Mouse (Mus musculus) macrophage (primary cell): Measurements from ENCODE around the gene Igsf10. TPM values are rescaled to one million over a fixed set of nuclear protein-coding genes. Genes with fewer than 3 reads are reported as not detected.

Experiments
- H3K27ac ChIP-seq: fragments of 350-480 bp; formaldehyde crosslinking; 2 replicates; pipeline ENCODE4 v1.9.0; 2021
- H3K36me3 ChIP-seq: fragments of 350-480 bp; formaldehyde crosslinking; 2 replicates; pipeline ENCODE4 v1.9.0; 2021; ENCODE audit errors: inconsistent target
- H3K4me3 ChIP-seq: fragments of 350-480 bp; formaldehyde crosslinking; 2 replicates; pipeline ENCODE4 v1.9.0; 2021; ENCODE audit errors: inconsistent target
- H3K79me2 ChIP-seq: fragments of 350-480 bp; formaldehyde crosslinking; 2 replicates; pipeline ENCODE4 v1.9.0; 2021; ENCODE audit errors: inconsistent target
- WGBS: methylation state at CpG from one replicate; pipeline ENCODE4 v1.1.7; 2026; ENCODE audit warnings: inconsistent platforms; ENCODE audit not compliant: missing documents; 5-methylcytosine and 5-hydroxymethylcytosine counted together
- polyA plus RNA-seq: library from polyadenylated mRNA; stranded (reverse); fragments of 250-400 nt; gene quantifications from 3 replicates; pipeline ENCODE4 v1.2.4, GENCODE M21; 2018; ENCODE audit warnings: inconsistent platforms

Igsf10 gene
- polyA plus RNA-seq, 1 experiment from 2014 or later: 0.03 TPM

DNA sequence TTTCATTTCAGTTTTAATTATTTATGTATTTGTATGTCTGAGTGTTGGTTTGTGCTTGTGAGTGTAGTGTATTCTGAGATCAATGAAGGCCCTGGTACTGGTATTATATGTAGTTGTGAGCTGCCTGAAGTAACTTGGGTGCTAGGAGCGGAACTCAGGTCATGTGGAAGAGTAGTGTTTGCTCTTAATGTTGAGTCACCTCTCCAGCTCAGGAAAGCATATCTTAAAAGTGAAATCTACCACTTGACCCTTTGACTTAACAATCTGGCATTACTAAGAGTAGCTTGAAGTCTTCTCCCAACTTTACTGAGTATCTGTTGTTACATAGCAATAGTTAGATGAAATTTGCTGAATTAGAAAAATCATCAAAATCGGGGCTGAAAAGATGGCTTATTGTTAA is 38.7 kb downstream of the Igsf10 start:
- no peak overlapping the region for H3K27ac ChIP-seq
- 95% methylated on average over 2 of the region's 2 CpGs for WGBS
- H3K4me3 ChIP-seq: no peak overlapping the region
- H3K36me3 ChIP-seq: no peaks in the 10 kb centered on the region
- H3K79me2 ChIP-seq: no peaks in the 10 kb centered on the region

DNA sequence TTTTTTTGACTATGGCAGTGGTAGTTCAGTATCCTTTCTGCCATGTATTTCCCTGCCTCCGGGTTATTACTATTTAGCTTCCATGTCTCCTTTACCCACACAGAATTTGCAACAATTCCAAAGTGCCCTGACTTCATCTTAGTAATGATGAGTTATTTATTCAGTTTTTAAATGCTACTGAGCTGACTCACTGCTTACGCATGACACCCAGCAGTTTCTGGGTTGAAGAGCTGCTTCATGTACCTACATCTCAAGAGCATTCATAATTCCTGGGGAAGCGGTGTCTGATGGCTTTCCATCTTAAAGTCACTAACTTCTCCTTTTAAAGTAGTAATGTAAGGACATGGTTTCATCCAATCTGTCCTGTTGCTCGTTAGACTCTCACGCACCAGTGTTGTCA is 39.2 kb downstream of the Igsf10 start:
- Histone ChIP-seq H3K4me3 (no peak overlapping the region), H3K79me2 (no peaks in the 10 kb centered on the region), H3K27ac (no peak overlapping the region), H3K36me3 (no peaks in the 10 kb centered on the region)
- WGBS: 98% methylated on average over 5 of the region's 5 CpGs

DNA sequence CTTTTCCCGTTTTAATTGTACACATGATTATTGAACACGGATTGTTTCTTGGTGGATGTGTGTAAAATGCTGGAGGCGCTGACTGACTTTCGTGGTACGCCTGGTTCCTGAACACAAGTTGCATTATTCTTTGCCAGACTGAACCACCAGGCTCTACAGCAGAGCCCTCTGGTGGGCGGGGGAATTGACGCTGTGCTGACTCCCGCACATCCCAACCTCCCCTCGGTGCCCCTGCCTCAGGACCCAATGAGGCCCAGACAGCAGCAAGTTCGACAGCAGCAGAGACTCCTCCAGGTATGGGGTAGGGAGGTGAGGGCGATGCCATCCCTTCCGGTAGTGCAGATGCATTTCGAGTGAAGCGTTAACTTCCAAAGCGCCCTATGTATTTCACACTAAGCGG is 46.5 kb downstream of the Igsf10 start:
- over 99% methylated on average over 16 of the region's 16 CpGs for WGBS
- Histone ChIP-seq H3K27ac (no peak overlapping the region), H3K4me3 (no peak overlapping the region), H3K36me3 (no peaks in the 10 kb centered on the region), H3K79me2 (no peaks in the 10 kb centered on the region)

DNA sequence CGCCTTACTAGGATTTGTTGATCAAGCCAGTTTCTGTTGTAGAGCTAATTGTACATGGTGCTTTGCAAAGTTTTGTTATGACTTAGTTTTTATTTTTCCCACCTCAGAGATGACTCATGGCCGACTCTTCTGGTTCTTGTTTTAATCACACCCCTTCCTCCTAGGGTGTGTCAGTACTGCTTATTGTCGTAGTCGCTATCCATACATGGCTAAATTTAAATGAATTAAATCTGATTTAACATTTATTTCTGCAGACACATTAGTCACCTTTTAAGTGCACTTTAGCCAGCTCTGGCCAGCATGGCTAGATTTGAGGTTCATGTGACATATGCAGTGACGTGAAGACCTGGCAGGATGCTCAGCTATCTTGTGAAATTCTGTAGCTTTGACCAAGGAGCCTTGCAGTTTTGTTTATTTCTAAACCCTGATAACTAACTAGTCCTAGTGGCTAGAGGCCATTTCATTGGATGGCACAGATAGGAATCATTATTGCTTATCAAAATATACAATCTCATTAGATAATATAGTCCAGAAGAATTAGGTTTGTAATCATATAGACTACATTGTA is 47.5 kb downstream of the Igsf10 start:
- 91% methylated on average over 5 of the region's 5 CpGs for WGBS
- no peaks in the 10 kb centered on the region for H3K36me3 ChIP-seq
- H3K27ac ChIP-seq: no peak overlapping the region
- H3K79me2 ChIP-seq: no peaks in the 10 kb centered on the region
- H3K4me3 ChIP-seq: no peak overlapping the region

DNA sequence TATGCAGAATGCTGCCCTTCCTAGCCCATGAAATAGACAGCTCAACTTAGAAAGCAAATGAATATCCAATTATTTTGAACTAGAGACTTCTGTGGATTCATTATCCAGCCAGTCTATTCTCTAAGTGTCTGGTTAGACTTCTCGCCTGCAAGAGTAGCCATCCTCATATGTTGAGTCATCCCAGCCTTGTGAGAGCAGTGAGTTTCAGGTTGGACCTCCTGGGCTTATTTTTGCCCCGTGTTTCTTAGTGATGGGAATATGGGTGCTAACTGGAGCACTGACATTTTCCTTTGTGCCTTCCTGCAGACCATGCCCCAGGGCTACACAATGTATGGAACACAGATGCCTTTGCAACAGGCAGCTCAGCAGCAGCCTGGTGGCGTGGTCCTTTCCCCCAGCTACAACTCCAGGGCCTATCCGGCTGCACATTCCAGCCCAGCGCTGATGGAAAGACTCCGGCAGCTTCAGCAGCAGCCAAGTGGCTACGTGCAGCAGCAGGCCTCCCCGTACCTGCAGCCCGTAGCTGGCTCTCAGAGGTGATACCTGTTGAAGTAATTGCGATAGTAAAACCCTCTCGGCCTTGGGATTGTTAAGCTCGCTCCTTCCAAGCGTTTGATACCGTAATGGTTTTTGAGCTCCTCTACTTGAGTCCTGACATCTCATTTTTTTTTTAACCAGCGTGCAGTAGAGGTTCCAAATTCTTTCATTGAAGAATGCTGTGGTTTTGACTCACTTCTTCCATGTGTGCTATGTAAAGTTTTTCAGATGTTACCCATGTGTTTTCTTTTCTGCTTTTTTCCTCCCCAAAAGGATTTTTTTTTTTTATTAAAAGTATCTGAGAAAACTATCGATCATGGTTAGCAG is 48.3 kb downstream of the Igsf10 start:
- Histone ChIP-seq H3K36me3 (no peaks in the 10 kb centered on the region), H3K27ac (no peak overlapping the region), H3K79me2 (no peaks in the 10 kb centered on the region), H3K4me3 (no peak overlapping the region)
- 90% methylated on average over 16 of the region's 16 CpGs for WGBS

DNA sequence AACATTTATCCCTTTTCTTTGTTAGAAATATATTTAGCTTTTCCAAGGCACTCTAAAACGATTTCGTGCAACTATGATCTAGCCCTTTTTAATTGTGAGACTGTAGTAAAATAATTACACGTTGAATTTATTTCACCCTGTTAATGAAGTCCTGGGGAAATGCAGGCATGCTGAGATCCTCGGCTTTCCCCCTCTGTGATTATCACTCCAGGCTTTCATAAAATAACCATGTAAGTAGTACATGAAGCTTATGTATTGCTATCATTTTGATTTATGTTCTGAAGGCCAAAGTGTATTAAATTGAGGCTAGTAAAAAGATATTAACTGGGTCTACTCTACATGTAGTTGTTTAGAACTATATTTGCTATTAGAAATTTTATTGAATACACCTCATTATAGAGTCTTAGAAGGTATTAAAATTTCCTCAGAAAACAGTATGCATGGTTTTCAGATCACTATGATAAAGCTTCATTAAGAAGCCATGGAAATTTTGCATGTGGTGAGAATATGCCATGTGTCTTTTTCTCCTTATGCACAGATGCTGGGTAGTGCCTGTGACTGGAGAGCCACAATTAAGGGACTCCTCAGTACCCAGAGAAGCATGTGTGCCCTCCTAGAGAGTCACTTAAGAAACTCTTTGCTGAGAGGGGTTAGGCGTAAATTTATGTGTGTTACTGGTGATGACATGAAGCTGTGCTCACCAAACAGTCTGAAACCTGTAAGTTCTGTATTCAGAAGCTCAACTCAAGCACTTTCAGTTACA is 50.6 kb downstream of the Igsf10 start:
- no peak overlapping the region for H3K27ac ChIP-seq
- 82% methylated on average over 5 of the region's 5 CpGs for WGBS
- H3K4me3 ChIP-seq: no peak overlapping the region
- H3K36me3 ChIP-seq: no peaks in the 10 kb centered on the region
- no peaks in the 10 kb centered on the region for H3K79me2 ChIP-seq

DNA sequence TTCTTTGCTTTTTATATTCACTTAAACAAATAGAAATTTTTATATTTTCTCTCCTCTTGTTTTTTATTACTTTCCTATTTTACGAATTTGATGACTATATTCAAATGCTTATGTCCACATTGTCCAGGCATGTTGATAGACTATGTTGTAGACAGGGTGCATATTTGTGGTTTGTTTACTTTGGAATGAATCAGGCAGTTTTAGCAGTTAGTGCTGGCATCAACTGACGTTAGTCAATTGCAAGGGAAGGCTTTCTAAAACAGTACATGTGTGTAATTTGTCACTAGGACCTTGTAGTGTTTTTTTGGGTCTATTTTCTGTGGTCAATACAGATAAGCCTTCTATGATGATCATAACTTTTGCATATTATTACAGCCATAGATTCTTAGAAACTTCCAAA is 53.6 kb downstream of the Igsf10 start:
- no peak overlapping the region for H3K4me3 ChIP-seq
- H3K36me3 ChIP-seq: no peaks in the 10 kb centered on the region
- WGBS: 90% methylated on average over 2 of the region's 2 CpGs
- H3K27ac ChIP-seq: no peak overlapping the region
- H3K79me2 ChIP-seq: no peaks in the 10 kb centered on the region

DNA sequence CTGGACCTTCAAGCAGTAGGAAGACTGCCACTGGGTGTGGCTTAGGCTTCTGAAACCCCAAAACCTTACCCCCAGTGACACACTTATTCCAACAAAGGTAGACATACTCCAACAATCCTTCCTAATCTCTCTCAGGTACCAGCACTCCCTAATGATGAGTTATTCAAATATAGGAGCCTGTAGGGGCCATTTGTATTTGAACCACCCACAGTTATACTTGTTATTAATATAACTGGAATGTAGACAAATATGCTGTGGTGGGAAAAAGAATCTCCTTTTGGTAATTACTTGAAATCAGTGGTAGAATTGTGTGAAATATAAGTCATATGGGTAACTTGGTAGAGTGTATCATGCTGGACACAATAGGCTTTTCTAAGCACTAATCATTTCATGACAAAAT is 65.6 kb downstream of the Igsf10 start:
- H3K27ac ChIP-seq: no peak overlapping the region
- H3K4me3 ChIP-seq: no peak overlapping the region
- H3K36me3 ChIP-seq: no peaks in the 10 kb centered on the region
- no peaks in the 10 kb centered on the region for H3K79me2 ChIP-seq

DNA sequence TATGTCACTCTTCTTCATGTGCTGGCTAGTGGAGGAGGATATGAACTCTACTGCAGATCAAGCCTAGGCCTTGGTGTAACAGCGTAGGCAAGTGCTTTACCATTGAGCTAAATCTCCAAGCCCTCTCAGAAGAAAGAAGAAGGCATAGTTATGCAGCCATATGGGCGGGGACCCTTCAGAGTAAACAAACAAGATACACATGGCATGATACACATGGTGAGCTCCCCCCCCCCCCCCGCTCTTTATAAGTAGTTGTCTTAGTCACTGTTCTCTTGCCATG is 66.0 kb downstream of the Igsf10 start:
- WGBS: 95% methylated on average over 3 of the region's 3 CpGs
- H3K4me3 ChIP-seq: no peak overlapping the region
- no peak overlapping the region for H3K27ac ChIP-seq
- H3K36me3 ChIP-seq: no peaks in the 10 kb centered on the region
- no peaks in the 10 kb centered on the region for H3K79me2 ChIP-seq

DNA sequence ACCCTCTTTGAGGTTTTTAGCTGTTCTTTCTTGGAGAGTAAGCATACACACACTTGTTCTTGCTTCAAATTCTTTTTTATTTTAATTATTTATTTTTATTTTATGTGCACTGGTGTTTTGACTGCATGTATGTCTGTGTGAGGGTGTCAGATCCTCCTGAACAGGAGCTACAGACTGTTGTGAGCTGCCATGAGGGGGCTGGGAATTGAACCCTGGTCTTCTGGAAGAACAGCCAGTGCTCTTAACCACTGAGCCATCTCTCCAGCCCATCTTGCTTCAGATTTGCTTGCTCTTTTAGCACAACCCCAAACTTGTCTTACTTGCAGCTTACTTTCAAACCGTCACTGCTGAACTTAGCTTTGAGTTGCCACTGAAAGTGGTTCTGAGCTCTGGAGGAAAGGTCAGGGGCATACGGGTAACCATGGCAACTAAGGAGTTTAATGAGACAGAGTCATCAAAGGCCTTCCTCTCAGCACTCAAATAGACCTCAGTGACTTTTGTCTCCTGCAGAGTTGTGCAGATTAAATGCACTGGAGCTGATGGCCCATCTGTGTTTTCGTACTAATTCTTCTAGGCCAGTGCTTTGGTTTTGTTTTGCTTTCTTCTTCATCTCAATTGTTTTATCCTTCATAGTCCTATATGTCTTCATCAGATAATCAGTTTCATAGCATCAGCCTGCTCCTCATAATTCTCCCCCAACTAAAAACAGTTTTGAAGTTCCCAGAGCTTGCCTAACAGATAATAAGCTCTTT is 66.5 kb downstream of the Igsf10 start:
- H3K4me3 ChIP-seq: no peak overlapping the region
- no peaks in the 10 kb centered on the region for H3K36me3 ChIP-seq
- 98% methylated on average over 3 of the region's 3 CpGs for WGBS
- H3K79me2 ChIP-seq: no peaks in the 10 kb centered on the region
- H3K27ac ChIP-seq: no peak overlapping the region

DNA sequence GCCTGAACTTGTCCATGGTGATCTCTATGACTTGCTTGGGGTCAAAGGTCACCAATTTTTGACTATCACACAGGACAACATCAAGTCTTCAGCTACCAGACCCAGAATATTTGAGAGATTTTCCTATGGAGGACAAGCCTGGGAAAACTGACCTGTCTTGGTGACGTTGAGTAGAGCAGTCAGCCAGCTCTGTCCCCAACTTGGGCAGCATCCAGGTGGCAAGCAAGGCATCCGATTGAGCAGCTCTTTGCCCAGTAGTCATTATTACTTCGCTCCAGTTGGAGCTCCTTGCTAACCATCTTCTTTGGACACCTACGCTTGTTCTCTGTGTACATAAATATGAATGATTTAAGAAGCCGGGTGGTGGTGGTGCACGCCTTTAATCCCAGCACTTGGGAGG is 73.4 kb downstream of the Igsf10 start:
- H3K27ac ChIP-seq: no peak overlapping the region
- H3K36me3 ChIP-seq: no peaks in the 10 kb centered on the region
- WGBS: 96% methylated on average over 6 of the region's 6 CpGs
- H3K4me3 ChIP-seq: no peak overlapping the region
- no peaks in the 10 kb centered on the region for H3K79me2 ChIP-seq

Other genes with a start within 250 kb of the Igsf10 start
- gene Gpr171, start 242.6 kb downstream of the Igsf10 start, polyA plus RNA-seq: 2.4 to 8.4 TPM (median 4.9 TPM) in 3 replicates
- gene P2ry14, start 190.8 kb downstream of the Igsf10 start, polyA plus RNA-seq: 13.2 to 63.8 TPM (median 61.0 TPM) in 3 replicates
- gene Gpr87, start 149.3 kb downstream of the Igsf10 start, polyA plus RNA-seq: not detected in 3 replicates
- gene P2ry13, start 133.5 kb downstream of the Igsf10 start, polyA plus RNA-seq: 9.9 to 20.0 TPM (median 15.2 TPM) in 3 replicates
- 11.1 to 13.5 TPM (median 11.2 TPM) in 3 replicates for gene P2ry12, start 81.5 kb downstream of the Igsf10 start, polyA plus RNA-seq